Mouse (Mus musculus) urinary bladder, postnatal 36 days (tissue): Measurements from ENCODE around the gene Rai1.

Source experiments
- DNase-seq, 2 experiments: peaks; one replicate each; pipeline ENCODE4 v3.0.0; 2022; ENCODE audit warnings: low spot score in 2 of 2, mixed read lengths in 1 of 2

Gene Rai1

GRCm38 (mm10) chr11:60163362-60163761, 58.5 kb downstream of the Rai1 start:
- no peak for DNase-seq

- no peak for DNase-seq
These were observed 59.6 kb downstream of the Rai1 start for GRCm38 (mm10) chr11:60164450-60164849.

GRCm38 (mm10) chr11:60165076-60165475, 60.3 kb downstream of the Rai1 start:
- no peak for DNase-seq

- no peak for DNase-seq
These were observed 64.0 kb downstream of the Rai1 start for GRCm38 (mm10) chr11:60168780-60169179.

GRCm38 (mm10) chr11:60172074-60172473, 67.3 kb downstream of the Rai1 start:
- no peak for DNase-seq

- no peak for DNase-seq
These were observed 68.9 kb downstream of the Rai1 start for GRCm38 (mm10) chr11:60173606-60174184.

- peak in 1 of 2 experiments; percentile 47 for DNase-seq
These were observed 70.8 kb downstream of the Rai1 start for GRCm38 (mm10) chr11:60175371-60176181.

- DNase-seq: peak in 1 of 2 experiments; percentile 57
These were observed 71.6 kb downstream of the Rai1 start for GRCm38 (mm10) chr11:60176182-60176974.

- DNase-seq: no peak
These were observed 72.3 kb downstream of the Rai1 start for GRCm38 (mm10) chr11:60176975-60177657.

- DNase-seq: no peak
These were observed 73.2 kb downstream of the Rai1 start for GRCm38 (mm10) chr11:60178005-60178404.

GRCm38 (mm10) chr11:60178506-60178905, 73.7 kb downstream of the Rai1 start:
- DNase-seq: peak; percentile 60 to 67

- DNase-seq: no peak
These were observed 77.4 kb downstream of the Rai1 start for GRCm38 (mm10) chr11:60182116-60182670.

- no peak for DNase-seq
These were observed 77.9 kb downstream of the Rai1 start for GRCm38 (mm10) chr11:60182741-60183140.

- DNase-seq: no peak
These were observed 79.8 kb downstream of the Rai1 start for GRCm38 (mm10) chr11:60184346-60185325.

- no peak for DNase-seq
These were observed 80.8 kb downstream of the Rai1 start for GRCm38 (mm10) chr11:60185396-60186231.

- no peak for DNase-seq
These were observed 82.3 kb downstream of the Rai1 start for GRCm38 (mm10) chr11:60187070-60187469.

GRCm38 (mm10) chr11:60188275-60188853, 83.6 kb downstream of the Rai1 start:
- no peak for DNase-seq

GRCm38 (mm10) chr11:60189501-60190040, 84.8 kb downstream of the Rai1 start:
- DNase-seq: no peak
